Mouse (Mus musculus) forebrain, embryonic 16.5 days (tissue): ENCODE results near the gene Wdr95. TPM values are rescaled to one million over a fixed set of nuclear protein-coding genes. Genes with fewer than 3 reads are reported as not detected.

ENCODE experiments used
- ATAC-seq: fragments of 200-750 bp; cut with Nextera tagmentation; 2 replicates; pipeline ENCODE4 v1.8.0; 2017; ENCODE audit warnings: mild to moderate bottlenecking, moderate library complexity
- H3K27ac ChIP-seq: fragments of 300-500 bp; sonication (generic); 2 replicates; pipeline ENCODE4 v1.5.1; 2014; ENCODE audit warnings: low read length, control low read depth
- H3K27me3 ChIP-seq: fragments of 300-500 bp; sonication (generic); replicated peaks from 2 replicates; pipeline ENCODE4 v1.6.1; 2014; ENCODE audit warnings: low read length; ENCODE audit not compliant: control insufficient read depth, insufficient read depth
- H3K36me3 ChIP-seq: fragments of 300-500 bp; sonication (generic); 2 replicates; pipeline ENCODE4 v1.6.1; 2014; ENCODE audit not compliant: control insufficient read depth, insufficient read depth
- H3K4me1 ChIP-seq: fragments of 300-500 bp; sonication (generic); replicated peaks from 2 replicates; pipeline ENCODE4 v1.6.1; 2014; ENCODE audit warnings: low read length; ENCODE audit not compliant: control insufficient read depth, insufficient read depth
- H3K4me2 ChIP-seq: fragments of 300-500 bp; sonication (generic); 2 replicates; pipeline ENCODE4 v1.6.1; 2014; ENCODE audit warnings: mild to moderate bottlenecking, low read length, control low read depth
- H3K4me3 ChIP-seq: fragments of 300-500 bp; sonication (generic); replicated peaks from 2 replicates; pipeline ENCODE4 v1.5.1; 2014; ENCODE audit warnings: mild to moderate bottlenecking, low read length, control low read depth
- H3K9ac ChIP-seq: fragments of 300-500 bp; sonication (generic); replicated peaks from 2 replicates; pipeline ENCODE4 v1.6.1; 2014; ENCODE audit warnings: low read depth, low read length, control low read depth
- H3K9me3 ChIP-seq: fragments of 300-500 bp; sonication (generic); 2 replicates; pipeline ENCODE4 v1.6.1; 2016; ENCODE audit warnings: low read length; ENCODE audit not compliant: control insufficient read depth
- WGBS: fragments of 180-500 bp; shearing (Covaris S2); extraction: QIAGEN DNeasy Blood & Tissue Kit; methylation state at CpG from one replicate; pipeline ENCODE4 v1.1.7; 2014; 5-methylcytosine and 5-hydroxymethylcytosine counted together
- polyA plus RNA-seq: library from polyadenylated mRNA; unstranded; fragments of >200 nt; fragmentation: Nextera tagmentation; extraction: Ambion mirVana; gene quantifications from 2 replicates; pipeline ENCODE4 v1.2.1, GENCODE M21; 2015

Gene Wdr95
- polyA plus RNA-seq, 1 experiment from 2014 or later: 0.14 TPM

DNA sequence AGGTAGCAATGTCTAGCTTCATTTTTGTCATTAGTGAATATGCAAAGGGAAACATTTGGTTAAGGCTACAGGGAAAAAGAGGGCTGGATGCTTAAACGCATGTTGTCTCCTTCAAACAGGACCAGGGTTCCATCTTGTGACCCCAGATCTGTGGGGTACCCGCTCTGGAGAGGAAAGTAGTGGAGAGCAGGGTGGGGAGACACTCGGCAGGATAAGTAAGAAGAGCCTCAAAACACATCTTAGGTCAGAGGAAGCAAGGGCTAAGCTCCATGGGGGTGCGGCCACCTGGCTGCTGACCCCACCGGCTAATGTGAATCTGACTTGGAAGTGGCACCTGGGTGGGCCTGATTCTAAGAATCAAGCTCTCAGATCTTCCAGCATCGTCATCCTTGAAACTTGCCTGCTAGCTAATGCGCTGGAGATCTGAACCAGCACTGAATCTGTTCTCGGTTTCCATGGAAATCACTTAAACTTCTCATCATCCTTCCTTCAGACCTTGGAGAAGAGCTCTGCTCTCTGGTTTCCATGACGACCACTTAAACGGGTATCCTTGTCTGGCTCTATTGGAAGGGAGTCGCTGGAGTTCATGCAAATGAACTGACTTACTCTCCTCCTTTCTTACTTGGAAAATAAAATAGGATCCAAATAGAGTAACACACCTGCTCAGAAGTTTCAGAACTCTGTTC lies 32.6 kb downstream of the Wdr95 start:
- peak; percentile 95 for ATAC-seq
- Histone ChIP-seq H3K9ac (no peak overlapping the region), H3K4me2 (peak overlapping the region; percentile 22; the same call in 1 of the 2 replicates), H3K9me3 (no peaks in the 10 kb centered on the region), H3K4me1 (peaks cover 24% of the 10 kb centered on the region), H3K4me3 (no peak overlapping the region), H3K27ac (peak overlapping the region; percentile 73; the same call in 1 of the 2 replicates), H3K36me3 (no peaks in the 10 kb centered on the region), H3K27me3 (no peaks in the 10 kb centered on the region)
- 40% methylated on average over 11 of the region's 11 CpGs for WGBS

DNA sequence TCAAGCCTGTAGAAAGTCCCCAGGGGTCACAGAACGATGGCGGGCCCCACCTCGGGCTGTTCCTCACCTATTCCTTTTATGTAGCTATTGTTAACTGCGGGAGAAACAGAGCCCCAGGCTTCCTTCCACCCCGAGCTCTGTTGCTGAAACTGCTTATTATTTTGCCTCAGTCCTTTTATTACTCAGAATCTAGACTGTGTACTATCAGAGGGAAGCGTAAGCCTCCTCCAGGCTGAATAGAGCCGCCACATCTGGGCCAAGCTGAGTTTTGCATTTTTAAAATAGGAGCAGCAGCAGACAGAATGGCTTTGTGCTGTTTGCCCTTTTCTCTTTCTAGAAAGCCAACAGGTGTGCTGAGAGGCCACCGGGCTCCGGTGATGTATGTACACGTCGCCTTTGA lies 37.5 kb downstream of the Wdr95 start:
- Histone ChIP-seq H3K9ac (no peak overlapping the region), H3K4me2 (no peak overlapping the region), H3K4me1 (peaks cover 26% of the 10 kb centered on the region), H3K9me3 (no peaks in the 10 kb centered on the region), H3K27me3 (no peaks in the 10 kb centered on the region), H3K4me3 (no peak overlapping the region), H3K27ac (no peak overlapping the region), H3K36me3 (no peaks in the 10 kb centered on the region)
- no peak; the same call in 1 of the 2 replicates for ATAC-seq
- 32% methylated on average over 11 of the region's 11 CpGs for WGBS

GRCm38 (mm10) chr5:149566957-149567356 lies 38.5 kb downstream of the Wdr95 start:
- no peaks in the 10 kb centered on the region for H3K36me3 ChIP-seq
- H3K27ac ChIP-seq: no peak overlapping the region
- no peaks in the 10 kb centered on the region for H3K9me3 ChIP-seq
- WGBS: 56% methylated on average over 5 of the region's 5 CpGs
- no peaks in the 10 kb centered on the region for H3K27me3 ChIP-seq
- no peak overlapping the region for H3K4me3 ChIP-seq
- 0 out of 2 replicates have a peak, but pooled peaks have one; percentile 25 for ATAC-seq
- H3K4me2 ChIP-seq: no peak overlapping the region
- H3K9ac ChIP-seq: no peak overlapping the region
- H3K4me1 ChIP-seq: peaks cover 19% of the 10 kb centered on the region

- H3K27ac ChIP-seq: no peak overlapping the region
- no peak overlapping the region for H3K4me3 ChIP-seq
- ATAC-seq: no peak
Observed at GRCm38 (mm10) chr5:149568993-149569392, 40.5 kb downstream of the Wdr95 start.

DNA sequence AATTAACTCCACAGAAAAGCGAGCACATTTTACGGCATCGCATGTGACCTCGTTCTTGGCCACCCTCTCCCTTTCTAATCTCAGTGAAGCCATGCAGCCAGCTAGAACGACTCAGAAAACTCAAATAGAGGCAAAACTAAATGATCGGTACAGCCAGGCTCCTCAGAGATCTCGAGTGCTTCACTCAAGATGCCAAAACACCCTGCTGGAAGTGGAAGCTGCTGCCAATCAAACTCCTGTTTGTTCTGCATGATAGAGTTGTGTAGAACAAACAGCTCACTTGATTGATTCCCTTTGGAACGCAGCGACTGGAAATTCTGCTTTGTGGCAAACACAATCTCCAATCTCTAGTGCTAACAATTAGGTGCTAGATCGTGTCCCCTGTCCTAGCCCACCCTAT lies 48.5 kb downstream of the Wdr95 start:
- H3K27me3 ChIP-seq: no peaks in the 10 kb centered on the region
- ATAC-seq: peak; percentile 51
- no peaks in the 10 kb centered on the region for H3K36me3 ChIP-seq
- no peak overlapping the region for H3K4me3 ChIP-seq
- peaks cover 15% of the 10 kb centered on the region for H3K4me1 ChIP-seq
- H3K4me2 ChIP-seq: 0 out of 2 replicates have a peak overlapping the region, but pooled peaks have one; percentile 16
- H3K9ac ChIP-seq: peak overlapping the region; percentile 19; the same call in 1 of the 2 replicates
- peak overlapping the region; percentile 4; the same call in 1 of the 2 replicates for H3K27ac ChIP-seq
- 20% methylated on average over 10 of the region's 10 CpGs for WGBS
- H3K9me3 ChIP-seq: no peaks in the 10 kb centered on the region

More at GRCm38 (mm10) chr5:149568993-149569392, 40.5 kb downstream of the Wdr95 start:
- 71% methylated on average over 13 of the region's 13 CpGs for WGBS
- H3K27me3 ChIP-seq: no peaks in the 10 kb centered on the region
- H3K4me1 ChIP-seq: peaks cover 14% of the 10 kb centered on the region
- H3K9ac ChIP-seq: no peak overlapping the region
- H3K36me3 ChIP-seq: no peaks in the 10 kb centered on the region
- no peak overlapping the region for H3K4me2 ChIP-seq
- H3K9me3 ChIP-seq: no peaks in the 10 kb centered on the region

- Histone ChIP-seq H3K36me3 (no peaks in the 10 kb centered on the region), H3K9ac (peak overlapping the region; percentile 19; the same call in 1 of the 2 replicates), H3K27me3 (no peaks in the 10 kb centered on the region), H3K4me2 (0 out of 2 replicates have a peak overlapping the region, but pooled peaks have one; percentile 16), H3K4me1 (peaks cover 15% of the 10 kb centered on the region), H3K27ac (peak overlapping the region; percentile 4; the same call in 1 of the 2 replicates), H3K9me3 (no peaks in the 10 kb centered on the region), H3K4me3 (no peak overlapping the region)
- peak; percentile 39 for ATAC-seq
- 25% methylated on average over 10 of the region's 10 CpGs for WGBS
Observed at GRCm38 (mm10) chr5:149577449-149577848, 49.0 kb downstream of the Wdr95 start.

DNA sequence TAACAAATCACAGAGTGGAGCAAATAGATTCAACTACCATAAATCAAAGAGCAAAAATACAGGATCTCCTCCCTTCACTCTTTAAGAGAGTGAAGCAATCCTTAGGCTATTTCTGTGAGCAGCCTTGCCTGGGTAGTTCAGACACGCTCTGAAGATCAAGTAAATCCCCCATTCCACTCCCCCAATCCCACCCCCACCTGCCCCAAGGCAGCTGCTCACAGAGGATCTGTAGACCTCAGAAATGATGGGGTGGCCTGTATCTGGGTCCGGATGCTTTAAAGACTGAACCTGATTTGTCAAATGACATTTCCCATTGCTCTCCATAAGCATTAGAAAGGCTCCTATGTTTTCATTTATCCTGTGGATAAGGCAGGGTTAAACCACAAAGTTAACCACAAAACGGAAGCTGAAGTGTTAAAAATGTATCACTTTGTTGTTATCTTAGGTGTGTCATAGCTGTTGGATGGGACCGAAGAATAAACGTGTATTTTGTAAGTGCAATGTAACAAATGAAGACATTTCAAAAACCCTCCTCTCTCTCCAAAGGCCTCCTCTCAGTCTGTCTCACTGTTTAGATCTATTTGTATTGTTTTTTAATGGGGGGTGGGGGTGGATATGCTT lies 54.3 kb downstream of the Wdr95 start:
- Histone ChIP-seq H3K36me3 (no peaks in the 10 kb centered on the region), H3K27me3 (no peaks in the 10 kb centered on the region), H3K4me1 (peaks cover 12% of the 10 kb centered on the region), H3K9me3 (no peaks in the 10 kb centered on the region), H3K4me3 (no peak overlapping the region), H3K9ac (no peak overlapping the region), H3K27ac (no peak overlapping the region), H3K4me2 (no peak overlapping the region)
- 70% methylated on average over 5 of the region's 5 CpGs for WGBS
- ATAC-seq: no peak

DNA sequence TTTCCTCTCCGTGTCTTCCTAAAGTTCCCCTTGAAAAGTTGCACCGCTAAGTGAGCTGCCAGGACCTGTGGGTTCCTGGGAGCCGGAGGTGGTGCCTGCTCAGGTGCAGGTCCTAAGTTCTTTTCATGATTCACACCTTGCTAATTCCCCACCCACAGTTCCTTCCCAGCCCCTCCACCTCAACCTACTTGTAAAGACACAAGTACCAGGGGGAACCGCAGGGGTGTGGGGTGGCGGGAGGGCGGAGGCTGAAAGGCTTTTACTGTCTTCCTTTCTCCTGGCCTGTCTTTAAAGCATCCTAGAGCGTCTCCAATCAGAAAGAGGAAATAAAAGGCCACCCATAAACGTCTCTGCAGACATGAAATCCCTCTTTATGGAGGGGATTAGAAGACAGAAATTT lies 55.0 kb downstream of the Wdr95 start:
- Histone ChIP-seq H3K4me2 (no peak overlapping the region), H3K4me1 (peaks cover 10% of the 10 kb centered on the region; the same call in 1 of the 2 replicates), H3K4me3 (no peak overlapping the region), H3K9ac (no peak overlapping the region), H3K9me3 (no peaks in the 10 kb centered on the region), H3K27ac (no peak overlapping the region), H3K36me3 (no peaks in the 10 kb centered on the region), H3K27me3 (no peaks in the 10 kb centered on the region)
- 37% methylated on average over 8 of the region's 8 CpGs for WGBS
- no peak for ATAC-seq

GRCm38 (mm10) chr5:149584154-149584655 lies 55.7 kb downstream of the Wdr95 start:
- H3K4me2 ChIP-seq: no peak overlapping the region; the same call in 1 of the 2 replicates
- ATAC-seq: peak; percentile 58
- no peak overlapping the region for H3K9ac ChIP-seq
- no peak overlapping the region for H3K4me3 ChIP-seq
- no peak overlapping the region for H3K27ac ChIP-seq
- peaks cover 10% of the 10 kb centered on the region; the same call in 1 of the 2 replicates for H3K4me1 ChIP-seq
- H3K36me3 ChIP-seq: no peaks in the 10 kb centered on the region
- H3K9me3 ChIP-seq: no peaks in the 10 kb centered on the region
- 64% methylated on average over 8 of the region's 8 CpGs for WGBS
- H3K27me3 ChIP-seq: no peaks in the 10 kb centered on the region
